Mouse (Mus musculus) forebrain, embryonic 16.5 days (tissue): ENCODE measurements around the gene Pdia5. TPM values are rescaled to one million over a fixed set of nuclear protein-coding genes. Genes with fewer than 3 reads are reported as not detected.

Source experiments
- ATAC-seq: fragments of 200-750 bp; cut with Nextera tagmentation; 2 replicates; pipeline ENCODE4 v1.8.0; 2017; ENCODE audit warnings: mild to moderate bottlenecking, moderate library complexity
- H3K27ac ChIP-seq: fragments of 300-500 bp; sonication (generic); 2 replicates; pipeline ENCODE4 v1.5.1; 2014; ENCODE audit warnings: low read length, control low read depth
- H3K27me3 ChIP-seq: fragments of 300-500 bp; sonication (generic); replicated peaks from 2 replicates; pipeline ENCODE4 v1.6.1; 2014; ENCODE audit warnings: low read length; ENCODE audit not compliant: control insufficient read depth, insufficient read depth
- H3K36me3 ChIP-seq: fragments of 300-500 bp; sonication (generic); 2 replicates; pipeline ENCODE4 v1.6.1; 2014; ENCODE audit not compliant: control insufficient read depth, insufficient read depth
- H3K4me1 ChIP-seq: fragments of 300-500 bp; sonication (generic); replicated peaks from 2 replicates; pipeline ENCODE4 v1.6.1; 2014; ENCODE audit warnings: low read length; ENCODE audit not compliant: control insufficient read depth, insufficient read depth
- H3K4me2 ChIP-seq: fragments of 300-500 bp; sonication (generic); 2 replicates; pipeline ENCODE4 v1.6.1; 2014; ENCODE audit warnings: mild to moderate bottlenecking, low read length, control low read depth
- H3K4me3 ChIP-seq: fragments of 300-500 bp; sonication (generic); replicated peaks from 2 replicates; pipeline ENCODE4 v1.5.1; 2014; ENCODE audit warnings: mild to moderate bottlenecking, low read length, control low read depth
- H3K9ac ChIP-seq: fragments of 300-500 bp; sonication (generic); replicated peaks from 2 replicates; pipeline ENCODE4 v1.6.1; 2014; ENCODE audit warnings: low read depth, low read length, control low read depth
- H3K9me3 ChIP-seq: fragments of 300-500 bp; sonication (generic); 2 replicates; pipeline ENCODE4 v1.6.1; 2016; ENCODE audit warnings: low read length; ENCODE audit not compliant: control insufficient read depth
- WGBS: fragments of 180-500 bp; shearing (Covaris S2); extraction: QIAGEN DNeasy Blood & Tissue Kit; methylation state at CpG from one replicate; pipeline ENCODE4 v1.1.7; 2014; 5-methylcytosine and 5-hydroxymethylcytosine counted together
- polyA plus RNA-seq: library from polyadenylated mRNA; unstranded; fragments of >200 nt; fragmentation: Nextera tagmentation; extraction: Ambion mirVana; gene quantifications from 2 replicates; pipeline ENCODE4 v1.2.1, GENCODE M21; 2015

Pdia5 gene
- polyA plus RNA-seq, 1 experiment from 2014 or later, result 9.8 TPM

- no peak for ATAC-seq
- Histone ChIP-seq H3K4me1 (no peaks in the 10 kb centered on the region), H3K27me3 (no peaks in the 10 kb centered on the region), H3K4me2 (no peak overlapping the region), H3K9ac (no peak overlapping the region), H3K9me3 (no peaks in the 10 kb centered on the region; the same call in 1 of the 2 replicates), H3K4me3 (no peak overlapping the region), H3K27ac (no peak overlapping the region), H3K36me3 (no peaks in the 10 kb centered on the region)
- 57% methylated on average over 11 of the region's 11 CpGs for WGBS
Measured at GRCm38 (mm10) chr16:35509331-35510070, 18.8 kb upstream of the Pdia5 start.

- Histone ChIP-seq H3K4me3 (no peak overlapping the region), H3K36me3 (no peaks in the 10 kb centered on the region), H3K9me3 (no peaks in the 10 kb centered on the region; the same call in 1 of the 2 replicates), H3K27me3 (no peaks in the 10 kb centered on the region), H3K4me1 (no peaks in the 10 kb centered on the region), H3K4me2 (no peak overlapping the region), H3K9ac (no peak overlapping the region), H3K27ac (no peak overlapping the region)
- no peak for ATAC-seq
- WGBS, result 89% methylated on average over 6 of the region's 6 CpGs
Measured at GRCm38 (mm10) chr16:35508581-35508980, 17.9 kb upstream of the Pdia5 start.

GRCm38 (mm10) chr16:35505786-35506185, 15.1 kb upstream of the Pdia5 start:
- Histone ChIP-seq H3K4me1 (no peaks in the 10 kb centered on the region), H3K4me3 (no peak overlapping the region), H3K27me3 (no peaks in the 10 kb centered on the region), H3K36me3 (no peaks in the 10 kb centered on the region), H3K9ac (no peak overlapping the region), H3K4me2 (no peak overlapping the region), H3K9me3 (no peaks in the 10 kb centered on the region), H3K27ac (no peak overlapping the region)
- no peak for ATAC-seq
- WGBS, result 91% methylated on average over 4 of the region's 4 CpGs

- H3K9me3 ChIP-seq, result no peaks in the 10 kb centered on the region
- WGBS, result 82% methylated on average over 8 of the region's 8 CpGs
- no peaks in the 10 kb centered on the region for H3K36me3 ChIP-seq
- no peak for ATAC-seq
- no peaks in the 10 kb centered on the region for H3K4me1 ChIP-seq
- H3K9ac ChIP-seq, result no peak overlapping the region
- H3K4me2 ChIP-seq, result no peak overlapping the region
- H3K4me3 ChIP-seq, result no peak overlapping the region
- H3K27ac ChIP-seq, result no peak overlapping the region
- H3K27me3 ChIP-seq, result no peaks in the 10 kb centered on the region
Measured at GRCm38 (mm10) chr16:35504266-35504665, 13.6 kb upstream of the Pdia5 start.

- no peak overlapping the region for H3K27ac ChIP-seq
- H3K27me3 ChIP-seq, result no peaks in the 10 kb centered on the region
- no peaks in the 10 kb centered on the region for H3K9me3 ChIP-seq
- H3K4me1 ChIP-seq, result no peaks in the 10 kb centered on the region
- ATAC-seq, result no peak
- 84% methylated on average over 11 of the region's 11 CpGs for whole genome bisulfite sequencing
- H3K36me3 ChIP-seq, result no peaks in the 10 kb centered on the region
- no peak overlapping the region for H3K4me3 ChIP-seq
- H3K4me2 ChIP-seq, result no peak overlapping the region
- H3K9ac ChIP-seq, result no peak overlapping the region
Measured at GRCm38 (mm10) chr16:35502456-35502855, 11.8 kb upstream of the Pdia5 start.

- H3K27ac ChIP-seq, result no peak overlapping the region
- ATAC-seq, result no peak
- H3K9ac ChIP-seq, result no peak overlapping the region
- H3K9me3 ChIP-seq, result no peaks in the 10 kb centered on the region
- H3K4me3 ChIP-seq, result no peak overlapping the region
- H3K27me3 ChIP-seq, result no peaks in the 10 kb centered on the region
- no peak overlapping the region for H3K4me2 ChIP-seq
- no peaks in the 10 kb centered on the region for H3K36me3 ChIP-seq
- no peaks in the 10 kb centered on the region for H3K4me1 ChIP-seq
- WGBS, result 81% methylated on average over 4 of the region's 4 CpGs
Measured at GRCm38 (mm10) chr16:35501106-35501760, 10.6 kb upstream of the Pdia5 start.

- Histone ChIP-seq H3K27me3 (no peaks in the 10 kb centered on the region), H3K36me3 (no peaks in the 10 kb centered on the region), H3K9me3 (no peaks in the 10 kb centered on the region), H3K9ac (no peak overlapping the region), H3K4me1 (no peaks in the 10 kb centered on the region), H3K4me2 (no peak overlapping the region), H3K27ac (no peak overlapping the region), H3K4me3 (no peak overlapping the region)
- ATAC-seq, result no peak
- WGBS, result 96% methylated on average over 3 of the region's 3 CpGs
Measured at GRCm38 (mm10) chr16:35500342-35500741, 9.7 kb upstream of the Pdia5 start.

- Histone ChIP-seq H3K4me2 (peak overlapping the region; percentile 75), H3K9ac (peak overlapping the region; percentile 67), H3K4me1 (peaks cover 18% of the 10 kb centered on the region), H3K27ac (no peak overlapping the region), H3K36me3 (no peaks in the 10 kb centered on the region), H3K27me3 (no peaks in the 10 kb centered on the region), H3K9me3 (no peaks in the 10 kb centered on the region), H3K4me3 (peak overlapping the region; percentile 77)
- ATAC-seq, result no peak
- WGBS, result 12% methylated on average over 10 of the region's 10 CpGs
Measured at GRCm38 (mm10) chr16:35489793-35490192, 880 bp downstream of the Pdia5 start.

- Histone ChIP-seq H3K4me2 (no peak overlapping the region), H3K4me1 (peaks cover 23% of the 10 kb centered on the region), H3K4me3 (no peak overlapping the region)
Measured at GRCm38 (mm10) chr16:35489066-35489718, 1.5 kb downstream of the Pdia5 start.

More at GRCm38 (mm10) chr16:35489066-35489718, 1.5 kb downstream of the Pdia5 start:
- Histone ChIP-seq H3K36me3 (no peaks in the 10 kb centered on the region), H3K9ac (no peak overlapping the region), H3K27me3 (no peaks in the 10 kb centered on the region), H3K9me3 (no peaks in the 10 kb centered on the region), H3K27ac (no peak overlapping the region)
- no peak for ATAC-seq
- WGBS, result 64% methylated on average over 10 of the region's 10 CpGs
